Mouse (Mus musculus) MEL-GATA-1-ER (cell line): Measurements from ENCODE around the gene Slc36a3.
A peak's percentile ranks its signal among the peaks of the same experiment; 100 is the strongest.
"Not testable (repeated sequence)": the region's sequence is repeated elsewhere in the genome, so short reads cannot be mapped to it uniquely, and the experiment has no call there.

ENCODE experiments used
- DNase-seq: peaks from one replicate; pipeline ENCODE4 v3.0.0-alpha.2; 2012; ENCODE audit warnings: low read depth; ENCODE audit errors: extremely low read depth

Gene Slc36a3

DNA sequence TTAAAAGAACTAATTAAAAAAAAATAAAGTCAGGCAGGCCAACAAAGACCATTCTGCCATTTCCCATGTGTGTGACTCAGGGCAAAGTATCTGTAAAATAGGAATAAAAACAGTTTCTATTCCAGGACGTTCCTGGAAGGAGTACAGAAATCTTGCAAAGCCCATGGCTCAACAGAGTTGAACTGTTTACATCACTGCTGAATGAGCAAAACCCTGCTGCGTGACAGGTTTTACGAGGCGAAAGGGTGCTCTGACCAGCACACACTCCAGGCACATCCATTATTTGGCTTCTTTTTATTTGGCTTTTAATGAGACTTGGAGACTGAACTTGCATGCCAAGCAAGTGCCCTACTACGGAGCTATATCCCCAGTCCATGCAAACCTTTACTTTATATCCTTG lies 7.5 kb downstream of the Slc36a3 start:
- DNase-seq, result no peak

DNA sequence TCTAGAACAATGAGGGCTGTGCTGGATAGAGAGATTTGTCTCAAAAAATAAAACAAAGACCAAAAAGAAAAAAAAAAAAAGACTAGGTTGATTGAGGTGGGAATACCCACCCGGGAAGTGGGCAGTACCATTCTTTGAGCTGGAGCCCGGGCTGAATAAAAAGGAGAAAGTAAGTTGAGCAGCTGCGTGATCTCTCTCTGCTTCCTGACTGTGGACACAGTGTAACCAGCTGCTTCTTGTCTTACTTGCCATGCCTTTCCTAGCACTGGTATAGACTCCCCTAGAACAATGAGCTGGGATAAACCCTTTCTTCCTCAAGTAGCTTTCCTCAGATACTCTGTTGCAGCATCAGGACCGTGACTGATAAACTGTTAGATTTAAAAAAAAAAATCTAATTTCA lies 10.0 kb downstream of the Slc36a3 start:
- DNase-seq, result no peak

DNA sequence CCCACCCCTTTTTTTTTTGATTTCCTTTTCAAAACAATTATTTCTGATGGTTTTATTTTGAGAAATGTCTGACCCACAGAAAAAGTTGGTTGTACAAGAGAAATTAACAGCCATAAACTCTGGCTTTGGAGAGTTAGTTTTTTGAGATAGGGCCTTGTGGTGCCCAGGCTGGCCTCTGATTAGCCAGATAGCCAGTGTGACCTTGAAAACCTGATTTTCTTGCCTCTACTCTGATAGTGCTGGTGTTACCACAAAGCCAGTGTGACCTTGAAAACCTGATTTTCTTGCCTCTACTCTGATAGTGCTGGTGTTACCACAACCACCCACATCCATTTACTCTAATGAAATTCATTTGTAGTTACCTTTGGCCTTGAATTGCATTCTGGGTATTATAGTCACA lies 13.9 kb downstream of the Slc36a3 start:
- DNase-seq, result no peak

DNA sequence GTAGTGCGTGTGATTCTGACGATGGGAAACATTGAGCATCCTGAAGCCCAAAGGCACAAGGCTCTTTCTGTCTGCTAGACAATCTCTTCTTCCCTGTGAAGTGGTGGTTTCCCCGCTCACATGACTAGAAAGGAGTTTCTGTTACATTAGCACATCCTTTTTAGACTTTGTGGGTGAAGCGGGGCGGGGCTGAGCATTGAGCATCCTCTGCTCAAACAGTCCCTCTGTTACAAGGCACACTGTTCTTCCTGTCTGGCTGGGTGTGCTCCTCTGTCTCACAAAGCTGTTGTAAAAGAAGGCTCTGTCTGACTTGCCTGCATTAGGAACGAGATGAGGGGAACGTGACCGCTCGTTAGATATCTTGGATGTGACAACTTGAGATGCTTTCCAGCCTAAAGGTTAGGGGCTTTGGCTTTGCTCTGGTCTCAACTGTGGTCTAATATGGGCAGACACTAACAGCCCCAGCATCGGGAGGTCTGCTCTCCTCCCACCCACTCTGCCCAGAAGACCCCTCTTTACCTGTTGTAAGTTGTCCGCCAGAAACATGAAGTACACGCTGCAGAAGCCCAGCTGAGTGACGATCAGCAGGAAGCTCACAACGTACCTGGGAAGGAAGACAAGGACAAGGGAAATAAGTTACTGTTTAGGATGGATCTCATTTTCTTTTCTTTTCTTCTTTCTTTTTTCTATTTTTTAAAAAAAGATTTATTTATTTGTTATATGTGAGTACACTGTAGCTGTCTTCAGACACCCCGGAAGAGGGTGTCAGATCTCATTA lies 14.5 kb downstream of the Slc36a3 start:
- DNase-seq, result no peak

DNA sequence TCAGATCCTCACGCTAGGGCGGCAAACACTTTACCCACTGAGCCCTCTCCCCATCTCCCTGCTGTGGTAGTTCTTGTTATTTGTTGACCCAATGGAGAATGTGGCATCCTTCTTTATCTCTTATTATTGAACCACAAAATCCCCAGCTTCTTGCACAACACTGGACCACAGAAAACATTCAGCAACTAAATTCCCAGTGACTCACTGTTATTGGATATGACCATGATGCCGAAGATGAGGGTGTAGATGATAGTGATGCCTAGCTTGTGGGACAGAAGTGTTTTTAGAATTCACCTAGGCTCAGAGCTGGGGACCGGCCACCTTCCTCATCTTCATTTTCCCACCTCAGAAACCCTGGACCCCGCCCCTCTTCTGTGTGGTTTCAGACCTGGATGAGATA lies 16.6 kb downstream of the Slc36a3 start:
- DNase-seq, result no peak

DNA sequence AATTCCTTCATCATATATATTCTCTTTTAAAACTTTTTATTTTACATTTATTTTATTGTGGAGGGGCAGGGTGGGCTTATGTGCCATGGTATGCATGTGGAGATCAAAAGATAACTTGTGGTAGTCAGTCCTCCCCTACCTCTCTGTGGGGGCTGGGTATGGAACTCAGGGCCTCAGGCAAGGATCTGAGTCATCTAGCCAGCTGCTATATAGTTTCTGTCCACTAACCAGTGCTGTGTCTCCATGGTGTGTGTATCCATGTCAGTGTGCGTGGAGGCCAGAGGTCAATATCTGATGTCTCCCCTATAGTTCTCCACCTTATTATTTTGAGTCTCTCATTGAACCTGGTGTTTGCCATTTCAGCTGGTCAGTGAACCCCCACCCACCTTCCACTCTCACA lies 17.1 kb downstream of the Slc36a3 start:
- no peak for DNase-seq

DNA sequence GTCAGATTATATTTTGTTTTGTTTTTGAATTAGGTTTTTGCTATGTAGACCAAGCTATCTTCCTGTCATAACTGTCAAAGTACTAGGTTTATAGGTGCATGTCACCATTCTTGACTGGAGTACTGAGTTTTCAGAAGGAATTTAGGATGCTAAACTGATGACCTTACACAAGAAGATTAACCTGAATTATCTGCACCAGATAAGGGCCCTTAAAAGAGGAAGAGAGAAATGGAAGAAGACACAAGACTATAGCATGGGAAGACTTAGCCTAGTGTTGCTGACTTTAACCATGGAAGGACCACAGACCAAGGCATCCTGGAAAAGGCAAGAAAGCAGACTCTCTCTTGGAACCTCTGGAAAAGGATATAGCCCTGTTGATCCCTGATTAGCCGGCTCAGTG lies 18.3 kb downstream of the Slc36a3 start:
- no peak for DNase-seq

DNA sequence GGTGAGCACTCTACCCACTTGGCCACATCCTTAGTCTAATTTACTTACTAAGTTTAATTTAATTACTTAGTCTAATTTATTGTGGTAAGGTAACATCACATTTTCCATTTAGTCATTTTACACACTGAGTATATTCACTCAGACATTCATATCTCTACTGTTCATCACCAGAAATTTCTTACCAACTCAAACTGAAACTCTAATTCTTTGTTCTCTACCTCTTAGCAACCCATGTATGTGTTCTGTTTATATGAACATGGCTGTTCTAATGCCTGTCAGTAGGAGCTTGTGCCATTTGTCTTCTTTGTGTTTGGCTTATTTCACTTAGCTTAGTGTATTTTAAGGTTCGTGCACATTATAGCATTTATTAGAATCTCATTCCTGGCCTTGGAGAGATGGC lies 19.6 kb downstream of the Slc36a3 start:
- DNase-seq, result no peak

DNA sequence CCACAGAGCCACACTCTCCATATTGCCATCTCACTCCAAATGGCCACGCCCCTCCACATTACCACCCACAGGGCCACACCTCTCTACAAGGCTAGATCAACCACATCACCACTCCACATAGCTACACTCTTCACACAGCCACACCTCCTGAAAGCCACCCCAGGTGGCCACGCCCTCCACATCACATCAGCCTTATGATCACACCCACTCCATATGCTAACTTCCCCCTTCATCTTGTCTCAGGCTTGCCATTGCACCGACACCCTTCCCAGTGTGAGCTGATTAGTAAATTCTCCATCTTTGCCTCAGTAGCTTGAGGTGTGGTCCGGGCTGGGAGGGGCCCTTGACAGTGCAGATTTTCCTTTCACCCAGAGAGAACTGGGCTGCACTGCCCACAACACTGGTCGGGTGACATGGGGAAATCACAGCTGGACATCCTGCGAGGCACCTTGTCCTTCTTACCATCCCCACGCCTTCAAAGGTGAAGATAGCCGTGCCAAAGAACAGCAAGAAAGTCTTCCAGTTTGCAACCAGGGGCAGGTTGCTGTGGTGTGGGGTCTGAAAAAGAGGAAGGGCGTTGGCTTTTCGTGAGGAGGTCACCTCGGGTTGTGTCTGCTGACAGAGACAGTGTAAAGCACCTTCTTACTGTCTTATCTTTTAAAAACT lies 20.3 kb downstream of the Slc36a3 start:
- DNase-seq, result peak; percentile 96

DNA sequence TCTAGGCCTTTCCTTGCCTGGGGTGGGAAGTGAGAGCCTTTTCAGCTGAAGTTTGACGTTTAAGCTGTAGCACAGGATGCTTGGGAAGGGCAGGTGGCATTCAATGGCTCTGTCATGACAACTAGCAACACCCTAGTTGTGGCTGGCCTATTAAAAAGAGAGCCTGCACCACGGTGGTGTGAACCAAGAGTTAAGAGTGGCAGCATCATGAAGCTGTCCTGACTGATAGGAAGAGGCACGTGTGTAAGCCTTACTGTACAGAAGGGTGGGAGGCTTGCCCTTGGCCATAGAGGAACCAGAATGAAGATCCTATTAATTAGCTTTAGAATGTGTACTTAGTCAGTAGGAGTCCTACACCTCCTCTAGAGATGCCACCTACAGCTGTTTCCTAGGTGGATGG lies 23.1 kb downstream of the Slc36a3 start:
- no peak for DNase-seq

DNA sequence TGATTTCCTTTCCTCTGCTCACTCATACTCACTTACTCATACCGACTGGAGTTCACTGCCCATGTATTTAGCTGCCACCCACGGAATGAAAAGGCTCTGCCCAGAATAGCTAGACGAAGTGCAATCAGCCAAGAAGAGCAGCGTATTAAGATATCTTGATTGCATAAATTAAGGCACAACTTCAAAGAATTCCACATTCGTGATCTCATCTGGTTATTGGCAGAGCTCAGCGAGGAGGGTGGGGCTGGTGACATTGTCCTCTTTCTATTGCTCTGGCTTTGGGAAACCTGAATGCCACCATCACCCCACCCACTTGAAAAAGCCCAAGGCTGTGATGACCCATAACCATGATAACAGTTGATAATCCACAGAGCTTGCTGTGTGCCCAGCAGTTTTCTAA lies 23.6 kb downstream of the Slc36a3 start:
- DNase-seq, result no peak

DNA sequence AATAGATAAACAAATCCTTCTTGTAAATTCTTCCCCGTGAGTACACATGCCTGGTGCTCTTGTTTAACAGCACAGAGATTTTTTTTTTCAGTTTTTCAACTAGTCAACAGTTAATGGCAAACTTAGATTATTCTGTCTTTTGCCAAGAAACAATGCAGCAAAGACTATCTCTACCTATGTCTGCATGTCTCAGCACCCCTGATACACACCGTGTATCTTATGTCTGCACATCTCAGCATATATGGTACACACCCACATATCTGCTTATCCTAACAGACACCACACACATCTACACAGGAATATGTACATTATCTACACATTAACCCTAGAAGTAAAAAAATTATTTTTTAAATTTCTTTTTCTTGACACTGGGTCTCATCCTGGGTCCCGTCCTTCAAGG lies 24.8 kb downstream of the Slc36a3 start:
- no peak for DNase-seq

DNA sequence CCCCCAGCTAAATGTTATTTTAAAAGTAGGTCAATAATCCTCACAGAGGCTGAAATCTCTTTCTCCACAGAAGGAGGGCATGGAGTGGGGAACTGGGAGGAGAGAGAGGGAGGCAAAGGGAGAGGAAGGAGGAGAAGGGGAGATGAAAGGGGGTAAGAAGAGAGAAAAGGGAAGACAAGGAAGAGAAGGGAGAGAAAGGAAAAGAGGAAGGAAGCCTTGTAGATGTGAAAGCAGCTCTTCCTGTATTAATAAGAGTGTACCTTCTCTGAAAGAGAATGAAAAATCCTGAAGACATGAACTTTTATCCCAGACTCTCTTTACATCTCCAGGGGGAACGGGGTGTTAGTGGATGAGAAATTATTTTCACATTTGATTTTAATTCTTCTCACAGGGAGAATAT lies 30.1 kb downstream of the Slc36a3 start:
- no peak for DNase-seq

DNA sequence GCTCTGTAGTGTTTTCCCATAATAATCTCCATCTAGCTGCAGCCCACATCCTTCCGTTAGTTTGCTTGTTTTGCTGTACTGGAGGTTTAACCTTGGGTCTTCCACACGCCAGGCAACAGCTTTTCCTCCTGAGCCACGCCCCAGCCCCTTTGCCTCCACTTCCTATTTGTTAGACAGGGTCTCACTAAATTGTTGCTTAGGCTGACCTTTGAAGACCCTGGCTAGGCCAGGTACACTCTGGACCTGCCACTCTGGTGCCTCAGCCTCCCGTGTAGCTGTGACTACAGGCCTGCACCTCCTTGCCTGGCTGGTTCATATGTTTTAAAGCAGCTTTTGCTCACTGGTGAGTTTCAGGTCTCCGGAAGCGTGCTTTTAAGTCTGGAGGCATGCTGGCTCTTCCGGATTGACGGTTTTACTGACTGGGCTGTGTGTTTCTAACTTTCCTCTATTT lies 30.7 kb downstream of the Slc36a3 start:
- no peak for DNase-seq

DNA sequence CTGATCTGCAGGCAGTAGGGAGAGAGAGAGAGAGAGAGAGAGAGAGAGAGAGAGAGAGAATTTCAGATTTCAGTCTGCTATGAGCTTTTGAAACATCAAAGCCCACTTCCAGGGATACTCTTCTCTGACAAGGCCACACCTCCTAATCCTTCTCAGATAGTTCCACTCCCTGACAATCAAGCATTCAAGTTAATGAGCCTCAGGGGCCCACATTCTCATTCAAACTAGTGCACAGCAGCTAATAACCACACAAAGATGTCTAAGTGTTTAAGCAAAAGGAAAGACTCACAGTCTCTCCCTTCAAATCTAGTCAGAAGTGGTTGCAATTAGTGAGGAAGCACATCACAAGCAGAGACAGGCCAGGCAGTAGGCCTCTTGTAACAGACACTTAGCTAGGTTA lies 31.2 kb downstream of the Slc36a3 start:
- no peak for DNase-seq

DNA sequence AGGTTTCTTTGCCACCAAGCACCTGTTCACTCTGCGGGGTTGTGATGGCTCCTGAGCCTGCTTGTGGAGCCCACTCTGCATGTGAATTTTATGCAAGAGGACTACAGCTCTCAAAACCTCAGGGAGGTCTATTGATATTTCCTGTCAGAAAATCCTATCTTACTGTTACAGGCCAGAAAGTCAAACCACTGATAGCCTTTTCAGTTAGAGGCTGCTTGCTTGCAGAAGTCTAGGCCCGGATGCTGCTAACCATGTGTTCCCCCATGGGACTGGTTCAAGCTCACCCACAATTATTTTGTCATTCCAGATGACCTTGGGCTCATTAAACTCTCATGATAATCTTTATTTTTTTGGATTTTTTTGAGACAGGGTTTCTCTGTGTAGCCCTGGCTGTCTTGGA lies 34.5 kb downstream of the Slc36a3 start:
- no peak for DNase-seq

DNA sequence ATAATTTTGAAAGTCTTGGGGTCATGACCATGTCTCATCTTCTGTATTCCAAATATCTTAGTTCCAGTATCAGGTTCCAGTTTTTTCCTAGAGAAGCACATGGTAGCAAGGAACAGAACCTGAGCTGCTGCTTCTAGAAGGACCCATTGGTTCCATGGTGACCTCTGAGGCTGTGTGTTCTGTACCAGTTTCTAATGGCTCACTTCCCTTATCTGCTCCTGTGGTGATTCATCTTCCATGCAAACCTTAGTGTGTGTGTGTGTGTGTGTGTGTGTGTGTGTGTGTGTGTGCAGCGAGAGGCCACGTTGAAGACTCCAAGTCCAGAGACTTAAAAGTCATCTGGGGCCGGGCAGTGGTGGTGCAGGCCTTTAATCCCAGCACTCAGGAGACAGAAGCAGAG lies 35.5 kb downstream of the Slc36a3 start:
- DNase-seq, result no peak

DNA sequence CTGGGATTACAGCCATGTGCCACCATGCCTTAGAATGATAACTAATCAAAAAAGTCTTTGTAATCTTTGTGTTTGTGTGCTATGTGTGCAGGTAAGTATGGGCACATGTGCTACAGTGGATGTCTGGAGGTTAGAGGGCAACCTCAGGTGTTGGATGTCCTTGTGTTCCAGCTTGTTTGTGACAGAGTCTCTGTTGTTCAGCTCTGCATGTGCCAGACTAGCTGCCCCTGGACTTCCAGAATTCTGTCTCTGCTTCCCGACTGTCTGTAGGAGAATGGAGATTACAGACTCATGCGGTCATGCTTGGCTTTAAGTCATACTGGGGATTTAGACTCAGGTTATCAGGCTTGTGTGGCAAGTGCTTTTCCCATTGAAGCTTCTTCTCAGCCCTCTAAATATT lies 37.2 kb downstream of the Slc36a3 start:
- no peak for DNase-seq

DNA sequence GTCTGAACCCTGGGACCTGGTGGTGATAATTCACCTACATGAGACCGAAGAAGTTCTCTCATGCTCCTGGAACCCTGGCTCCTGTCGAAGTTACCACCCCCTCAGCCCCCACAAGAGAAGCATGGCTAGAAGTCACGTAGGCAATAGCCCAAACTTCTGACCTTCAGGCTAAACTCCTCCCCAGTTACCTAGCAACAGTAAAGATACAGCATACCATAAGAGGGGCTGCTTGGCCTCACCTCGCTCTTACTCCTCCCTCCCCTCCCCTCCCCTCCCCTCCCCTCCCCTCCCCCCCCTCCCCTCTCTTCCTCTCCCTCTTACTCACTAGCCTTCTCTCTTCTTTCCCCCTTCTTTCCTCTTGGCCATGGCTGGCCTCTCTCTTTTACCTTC lies 37.7 kb downstream of the Slc36a3 start:
- DNase-seq, result not testable (repeated sequence)

DNA sequence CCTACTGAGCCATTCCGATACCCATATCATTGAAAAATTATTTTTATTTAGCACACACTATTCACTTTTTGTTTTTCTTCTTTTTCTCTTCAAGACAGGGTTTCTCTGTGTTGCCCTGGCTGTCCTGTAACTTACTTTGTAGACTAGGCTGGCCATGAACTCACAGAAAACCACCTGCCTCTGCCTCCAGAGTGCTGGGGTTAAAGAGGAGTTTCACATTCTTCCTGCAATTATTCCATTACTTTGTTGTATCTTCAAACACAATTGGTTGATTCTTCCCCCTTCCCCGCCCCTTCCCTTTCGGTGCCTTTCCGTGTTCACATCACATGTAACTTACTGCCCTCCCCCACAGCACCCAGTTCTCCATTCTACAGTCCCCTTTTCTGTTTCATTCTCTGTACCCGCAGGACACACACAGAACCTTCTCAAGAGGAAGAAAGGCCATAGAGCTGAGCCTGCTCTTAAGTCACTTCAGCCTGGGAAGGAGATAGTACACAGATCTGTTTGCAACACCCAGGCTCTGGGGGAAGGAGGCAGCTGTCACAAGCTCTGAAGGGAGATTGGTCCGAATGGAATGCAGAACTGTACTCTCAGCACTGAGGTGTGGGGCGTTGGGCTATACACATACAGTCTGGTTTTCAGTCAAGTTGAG lies 38.2 kb downstream of the Slc36a3 start:
- DNase-seq, result peak; percentile 86

DNA sequence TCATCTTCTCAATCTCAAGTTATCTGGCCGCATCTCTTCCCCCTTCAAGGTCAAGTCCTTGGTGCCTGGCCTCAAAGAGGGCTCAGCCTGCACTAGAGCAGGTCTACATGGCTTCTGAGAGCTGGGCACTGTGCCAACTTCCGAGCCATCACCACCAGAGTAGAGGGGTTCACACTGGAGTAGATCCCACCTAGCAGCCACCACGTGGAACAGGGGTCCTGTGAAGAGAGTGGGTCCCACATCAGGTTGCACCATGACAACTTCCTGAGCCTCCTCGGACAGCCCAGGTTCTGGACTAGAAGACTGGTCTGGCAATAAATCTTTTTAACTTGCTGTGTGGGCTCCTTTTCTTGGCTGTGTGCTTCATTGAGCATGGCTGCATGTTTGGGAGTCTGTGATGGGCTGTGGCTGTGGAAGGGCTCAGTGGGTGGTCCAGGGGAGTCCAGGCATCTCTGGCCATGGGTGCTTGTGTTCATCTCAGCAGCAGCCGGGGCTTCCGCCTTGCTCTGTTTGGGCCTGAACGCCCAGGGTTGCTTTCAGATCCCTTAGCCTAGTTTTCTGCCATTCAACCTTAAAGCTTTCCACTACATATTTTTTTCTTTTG lies 40.8 kb downstream of the Slc36a3 start:
- DNase-seq, result no peak
